Mouse (Mus musculus): ENCODE data around the gene Olfr641.

Gene Olfr641

GRCm38 (mm10) chr7:104035145-104035544, at the start of gene Olfr641:
Olfr641 (plus strand) TSS chr7:104035445.
- no peak for DNase-seq (ENCODE audit: low spot score)

- no peak for DNase-seq (ENCODE audit: low spot score)
These were observed 36.8 kb upstream of the Olfr641 start, which contains the start of gene Olfr638 for GRCm38 (mm10) chr7:103998446-103998845. Olfr638 (plus strand) TSS chr7:103998746.

- no peak for DNase-seq (ENCODE audit: low spot score)
These were observed 36.1 kb upstream of the Olfr641 start for GRCm38 (mm10) chr7:103999124-103999523.

DNA sequence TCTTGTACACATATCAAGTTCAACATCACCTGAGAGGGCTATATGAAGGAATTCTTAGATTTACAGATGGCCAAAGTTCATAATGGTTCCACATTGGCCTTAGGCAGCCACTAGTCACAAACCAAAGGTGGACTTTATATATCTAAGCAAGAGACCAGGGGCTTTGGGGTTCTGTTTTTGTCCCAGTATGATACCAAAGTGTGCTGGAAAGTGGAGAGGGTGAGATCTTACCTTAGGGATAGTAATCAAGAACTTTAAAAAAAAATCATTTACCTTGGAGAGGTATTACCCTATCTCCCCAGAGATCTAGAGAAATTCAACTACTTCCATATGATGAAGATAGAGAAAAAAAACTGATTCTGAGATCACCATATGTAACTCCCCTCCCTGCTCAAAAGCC, 18.0 kb upstream of the Olfr641 start, which contains the start of gene Olfr639:
Gene Olfr639, minus strand, starts transcription at position 101 of the 400 bp plus-strand sequence.
- DNase-seq (ENCODE audit: low spot score): no peak

DNA sequence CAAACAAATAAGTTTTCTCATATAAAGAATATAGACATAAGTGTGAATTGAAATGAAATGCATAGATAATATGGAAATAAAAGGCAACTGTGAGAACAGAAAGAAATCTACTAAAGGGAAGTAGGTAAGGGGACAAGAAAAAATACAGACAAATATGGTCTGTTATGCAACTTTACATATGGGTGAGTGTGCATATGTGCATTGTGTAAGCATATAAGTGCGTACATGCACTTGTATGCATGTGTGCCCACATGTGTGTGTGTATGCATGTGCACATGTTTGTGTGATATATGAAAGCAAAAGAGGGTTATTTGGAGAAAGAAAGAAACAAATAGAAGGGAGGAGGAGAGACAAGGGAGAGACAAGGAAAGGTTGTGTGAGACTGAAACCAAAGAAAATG, 16.3 kb upstream of the Olfr641 start:
- no peak for DNase-seq (ENCODE audit: low spot score)

DNA sequence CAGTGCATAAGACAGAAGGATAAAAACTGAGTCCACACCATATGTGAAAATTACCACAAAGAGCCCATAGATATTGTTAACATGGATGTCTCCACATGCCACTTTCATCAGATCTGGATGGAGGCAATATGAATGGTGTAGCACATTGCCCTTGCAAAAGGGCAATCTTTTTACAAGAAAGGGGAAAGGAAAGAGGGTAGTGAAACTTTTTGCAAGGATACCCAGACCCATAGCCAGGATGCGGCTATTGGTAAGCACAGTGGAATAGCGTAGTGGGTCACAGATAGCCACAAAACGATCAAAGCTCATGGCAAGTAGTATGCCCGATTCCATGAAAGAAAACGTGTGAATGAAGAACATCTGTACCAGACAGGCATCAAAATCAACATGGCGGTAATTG, 13.6 kb upstream of the Olfr641 start:
- no peak for DNase-seq (ENCODE audit: low spot score)

DNA sequence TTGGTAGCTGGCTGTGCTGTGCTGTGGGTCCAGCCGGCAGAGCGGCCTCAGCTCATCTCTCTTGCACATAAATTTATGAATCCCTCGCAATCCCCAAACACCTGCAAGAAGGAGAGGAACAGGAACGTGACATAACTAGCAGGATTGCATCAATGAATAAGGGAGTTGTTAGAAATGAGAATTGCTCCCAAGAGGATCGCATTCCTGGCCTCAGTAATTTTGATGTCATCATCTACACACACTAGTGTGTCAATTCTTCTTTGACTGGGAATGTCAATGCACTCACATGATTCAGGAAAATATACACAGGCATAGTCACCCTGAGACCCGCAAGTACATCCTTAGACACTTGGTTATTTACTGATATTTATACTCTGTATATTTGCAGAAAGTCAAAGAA, 9.8 kb upstream of the Olfr641 start, which contains the start of gene Olfr640:
Gene Olfr640, minus strand, starts transcription at position 101 of the 400 bp plus-strand sequence.
- no peak for DNase-seq (ENCODE audit: low spot score)

DNA sequence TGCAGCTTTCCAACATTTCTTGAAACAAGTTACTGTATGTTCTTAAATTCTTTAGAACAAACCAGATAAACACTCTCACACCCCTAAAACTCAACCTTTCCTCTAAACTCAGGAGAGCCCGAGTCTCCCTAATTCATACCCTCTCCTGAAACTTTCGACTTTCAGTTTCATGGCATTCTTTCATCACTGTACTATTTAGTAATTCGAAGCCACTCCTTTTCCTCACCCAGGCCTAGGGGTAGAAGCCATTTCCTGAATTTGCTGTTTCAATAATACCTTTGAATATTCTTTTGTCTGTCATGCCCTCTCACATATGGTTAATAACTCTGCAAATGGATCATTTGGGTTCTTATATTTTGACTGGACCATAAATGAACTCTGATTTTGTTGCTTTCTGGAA, 8.3 kb upstream of the Olfr641 start:
- no peak for DNase-seq (ENCODE audit: low spot score)

GRCm38 (mm10) chr7:104050745-104051144, 15.5 kb downstream of the Olfr641 start:
- no peak for DNase-seq (ENCODE audit: low spot score)

- DNase-seq (ENCODE audit: low spot score): no peak
These were observed 17.3 kb downstream of the Olfr641 start, which contains the start of gene Olfr642 for GRCm38 (mm10) chr7:104052566-104052965. Olfr642 (minus strand) TSS chr7:104052666.

GRCm38 (mm10) chr7:104059215-104059614, 24.0 kb downstream of the Olfr641 start:
- no peak for DNase-seq (ENCODE audit: low spot score)

DNA sequence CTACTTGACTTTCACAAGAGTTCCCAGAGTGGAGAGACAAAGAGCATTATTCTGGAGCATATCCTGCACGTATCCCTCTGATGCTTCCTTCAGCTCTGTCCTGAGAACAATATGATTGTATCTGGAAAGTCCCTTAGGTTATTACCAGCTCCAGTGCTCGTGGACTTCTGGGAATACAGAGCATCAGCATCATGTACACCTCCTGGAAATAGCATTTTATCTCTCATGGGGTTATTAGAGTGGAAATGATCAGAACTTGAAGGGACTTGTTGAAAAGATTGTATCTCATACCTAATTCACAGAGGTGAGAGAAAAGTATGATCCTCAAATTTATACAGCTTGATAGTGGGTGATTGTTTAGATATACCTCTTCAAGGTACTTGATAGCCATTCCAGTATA, 26.1 kb downstream of the Olfr641 start, which contains the start of gene 4930516K23Rik:
Gene 4930516K23Rik, minus strand, starts transcription at position 101 of the 400 bp plus-strand sequence.
- DNase-seq (ENCODE audit: low spot score): no peak

DNA sequence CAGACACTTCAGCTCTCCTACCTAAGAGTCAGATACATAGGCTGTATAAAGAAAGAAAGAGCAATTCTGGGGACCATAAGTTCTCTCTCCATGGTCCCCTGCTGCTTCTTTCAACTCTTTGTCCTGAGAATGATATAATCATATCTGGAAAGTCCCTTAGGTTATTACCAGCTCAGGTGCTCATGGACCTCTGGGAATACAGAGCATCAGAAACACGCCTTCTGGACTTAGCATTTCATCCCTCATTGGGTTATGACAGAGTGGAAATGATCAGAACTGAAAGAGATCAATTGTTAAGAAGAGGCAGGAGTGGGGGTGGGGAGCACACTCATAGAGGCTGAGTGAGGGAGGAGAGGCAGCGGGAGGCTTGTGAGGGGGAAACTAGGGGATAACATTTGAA, 36.5 kb downstream of the Olfr641 start, which contains the start of gene Olfr644:
Gene Olfr644, minus strand, starts transcription at position 101 of the 400 bp plus-strand sequence.
- no peak for DNase-seq (ENCODE audit: low spot score)

- DNase-seq (ENCODE audit: low spot score): no peak
These were observed 50.1 kb downstream of the Olfr641 start, which contains the start of gene Olfr645 for GRCm38 (mm10) chr7:104085365-104085764. Olfr645 (minus strand) TSS chr7:104085465.
